Mouse (Mus musculus) macrophage (primary cell): ENCODE data around the gene Dync1li1. TPM values are rescaled to one million over a fixed set of nuclear protein-coding genes. Genes with fewer than 3 reads are reported as not detected.

Experiments used
- H3K27ac ChIP-seq: fragments of 350-480 bp; formaldehyde crosslinking; 2 replicates; pipeline ENCODE4 v1.9.0; 2021
- H3K36me3 ChIP-seq: fragments of 350-480 bp; formaldehyde crosslinking; 2 replicates; pipeline ENCODE4 v1.9.0; 2021; ENCODE audit errors: inconsistent target
- H3K4me3 ChIP-seq: fragments of 350-480 bp; formaldehyde crosslinking; 2 replicates; pipeline ENCODE4 v1.9.0; 2021; ENCODE audit errors: inconsistent target
- H3K79me2 ChIP-seq: fragments of 350-480 bp; formaldehyde crosslinking; 2 replicates; pipeline ENCODE4 v1.9.0; 2021; ENCODE audit errors: inconsistent target
- WGBS: methylation state at CpG from one replicate; pipeline ENCODE4 v1.1.7; 2026; ENCODE audit warnings: inconsistent platforms; ENCODE audit not compliant: missing documents; 5-methylcytosine and 5-hydroxymethylcytosine counted together
- polyA plus RNA-seq: library from polyadenylated mRNA; stranded (reverse); fragments of 250-400 nt; gene quantifications from 3 replicates; pipeline ENCODE4 v1.2.4, GENCODE M21; 2018; ENCODE audit warnings: inconsistent platforms

Gene Dync1li1
- polyA plus RNA-seq, 1 experiment from 2014 or later, result 39.8 TPM

DNA sequence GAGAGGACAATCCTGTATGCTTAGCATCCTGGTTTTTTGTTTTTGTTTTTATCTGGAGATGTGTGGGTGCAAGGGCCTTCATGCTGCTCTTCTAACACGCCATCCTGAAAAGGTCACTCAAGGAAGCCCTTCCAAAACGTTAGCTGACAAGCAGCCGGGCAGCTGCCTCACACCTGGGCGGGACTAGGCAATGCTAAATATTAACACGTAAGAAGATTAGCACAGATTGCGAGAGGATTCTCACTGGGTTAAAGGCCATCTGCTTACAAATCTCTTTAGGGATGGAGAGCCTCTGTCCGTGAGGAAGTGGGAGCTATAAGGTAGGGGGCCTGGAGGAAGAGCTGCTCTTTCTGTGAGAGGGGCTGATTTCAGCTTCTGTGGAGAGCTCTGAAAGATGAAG lies 26.6 kb upstream of the Dync1li1 start:
- H3K36me3 ChIP-seq, result no peaks in the 10 kb centered on the region
- H3K4me3 ChIP-seq, result no peak overlapping the region
- no peaks in the 10 kb centered on the region for H3K79me2 ChIP-seq
- no peak overlapping the region for H3K27ac ChIP-seq
- WGBS, result 89% methylated on average over 7 of the region's 7 CpGs

DNA sequence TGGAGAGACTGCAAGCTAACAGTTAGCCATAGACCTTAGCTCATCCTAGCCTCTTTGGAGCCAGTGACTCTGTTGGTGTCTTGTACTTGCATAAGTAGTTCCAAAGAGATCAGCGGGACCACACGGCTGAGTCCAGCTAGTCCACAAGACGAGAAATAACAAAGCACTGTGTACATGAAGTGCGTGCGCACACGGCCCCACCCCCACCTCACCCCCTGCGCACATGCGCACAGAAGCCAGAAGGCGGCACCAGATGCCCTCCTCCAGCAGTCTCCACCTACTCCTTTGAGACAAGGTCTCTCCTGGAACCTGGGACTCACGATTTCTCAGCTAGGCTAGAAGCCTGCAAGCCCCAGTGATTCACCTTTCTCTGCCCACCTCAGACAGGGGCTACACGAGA lies 24.8 kb upstream of the Dync1li1 start:
- no peaks in the 10 kb centered on the region for H3K79me2 ChIP-seq
- no peaks in the 10 kb centered on the region for H3K36me3 ChIP-seq
- H3K4me3 ChIP-seq, result no peak overlapping the region
- no peak overlapping the region for H3K27ac ChIP-seq
- 89% methylated on average over 11 of the region's 11 CpGs for whole genome bisulfite sequencing

DNA sequence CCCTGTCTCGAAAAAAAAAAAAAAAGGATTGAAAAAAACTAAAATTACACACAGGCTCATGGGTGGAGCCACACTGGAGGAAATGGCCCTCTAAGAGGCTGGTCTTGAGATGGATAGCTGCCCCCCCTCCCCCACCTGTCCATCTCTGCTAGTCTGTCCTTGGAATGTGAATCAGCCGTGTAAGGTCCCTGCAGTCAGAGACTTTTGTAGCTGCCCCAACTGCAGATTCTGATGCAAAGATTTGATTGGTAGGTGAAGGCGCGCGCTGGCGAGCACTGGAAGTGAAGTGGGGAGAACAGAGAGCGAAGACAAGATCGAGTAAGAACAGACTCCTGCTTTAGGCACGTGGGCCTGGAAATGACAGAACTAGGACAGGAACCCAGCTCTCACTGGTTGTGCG lies 21.7 kb upstream of the Dync1li1 start:
- WGBS, result 90% methylated on average over 10 of the region's 10 CpGs
- no peaks in the 10 kb centered on the region for H3K36me3 ChIP-seq
- no peaks in the 10 kb centered on the region for H3K79me2 ChIP-seq
- H3K27ac ChIP-seq, result no peak overlapping the region
- H3K4me3 ChIP-seq, result no peak overlapping the region

DNA sequence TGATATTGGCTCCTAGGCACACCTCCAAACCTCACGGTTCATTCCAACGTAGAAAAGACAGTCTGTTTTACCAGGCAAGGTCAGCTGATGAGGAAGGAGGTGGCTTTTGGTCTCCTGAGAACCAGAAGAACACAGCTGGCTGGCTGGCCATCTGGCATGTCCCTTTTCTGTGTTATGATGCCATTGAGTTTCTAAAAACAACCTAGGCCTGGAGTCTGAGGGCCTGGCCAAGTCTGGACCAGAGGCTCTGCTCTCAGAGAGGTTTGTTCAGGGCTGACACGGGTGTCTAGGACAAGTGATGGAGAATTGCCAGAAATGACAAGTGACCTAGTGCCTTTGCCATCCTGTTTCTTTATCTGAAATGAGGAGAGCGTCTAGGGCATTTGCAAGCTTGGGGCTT lies 20.5 kb upstream of the Dync1li1 start:
- Histone ChIP-seq H3K4me3 (no peak overlapping the region), H3K36me3 (no peaks in the 10 kb centered on the region), H3K79me2 (no peaks in the 10 kb centered on the region), H3K27ac (no peak overlapping the region)
- 75% methylated on average over 4 of the region's 4 CpGs for WGBS

DNA sequence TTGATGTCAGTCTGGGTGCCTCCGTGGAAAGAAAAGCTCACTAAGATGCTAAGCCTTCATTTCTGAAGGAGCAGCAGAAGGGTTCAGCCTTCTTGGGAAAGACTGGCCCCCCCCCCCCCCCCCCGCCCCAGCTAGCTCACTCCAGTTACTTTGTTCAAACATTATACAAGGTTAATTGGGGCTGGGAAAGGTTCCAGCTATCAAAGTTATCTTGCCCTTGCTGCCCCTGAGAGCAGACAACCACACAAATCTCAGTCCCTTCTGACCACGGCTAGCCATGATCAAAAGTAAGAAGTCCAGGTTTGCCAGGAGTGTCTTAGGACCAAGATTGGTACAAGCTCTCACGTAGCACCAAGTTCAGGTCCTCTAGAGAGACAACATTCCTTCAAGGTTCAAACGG lies 19.6 kb upstream of the Dync1li1 start:
- Histone ChIP-seq H3K4me3 (no peak overlapping the region), H3K27ac (no peak overlapping the region), H3K36me3 (no peaks in the 10 kb centered on the region), H3K79me2 (no peaks in the 10 kb centered on the region)
- 87% methylated on average over 5 of the region's 5 CpGs for WGBS

DNA sequence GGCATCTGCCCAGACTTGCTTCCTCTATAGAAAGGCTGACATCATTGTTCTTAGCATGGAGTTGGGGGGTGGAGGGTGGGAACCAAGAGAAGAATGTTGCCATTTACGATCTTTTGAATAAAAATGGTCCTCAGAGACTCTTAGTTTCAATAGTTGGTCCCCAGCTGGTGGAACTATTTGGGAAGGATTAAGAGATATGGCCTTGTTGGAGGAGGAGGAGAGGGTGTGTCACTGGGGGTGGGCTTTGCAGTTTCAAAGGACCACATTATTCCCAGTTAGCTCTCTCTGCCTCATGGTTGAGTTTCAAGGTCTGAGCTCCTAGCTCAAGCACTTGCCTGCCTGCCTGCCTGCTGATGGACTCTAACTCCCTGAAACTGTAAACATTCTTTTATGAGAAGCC lies 16.6 kb upstream of the Dync1li1 start:
- WGBS, result 100% methylated on average over 1 of the region's 1 CpGs
- H3K27ac ChIP-seq, result no peak overlapping the region
- H3K79me2 ChIP-seq, result no peaks in the 10 kb centered on the region

DNA sequence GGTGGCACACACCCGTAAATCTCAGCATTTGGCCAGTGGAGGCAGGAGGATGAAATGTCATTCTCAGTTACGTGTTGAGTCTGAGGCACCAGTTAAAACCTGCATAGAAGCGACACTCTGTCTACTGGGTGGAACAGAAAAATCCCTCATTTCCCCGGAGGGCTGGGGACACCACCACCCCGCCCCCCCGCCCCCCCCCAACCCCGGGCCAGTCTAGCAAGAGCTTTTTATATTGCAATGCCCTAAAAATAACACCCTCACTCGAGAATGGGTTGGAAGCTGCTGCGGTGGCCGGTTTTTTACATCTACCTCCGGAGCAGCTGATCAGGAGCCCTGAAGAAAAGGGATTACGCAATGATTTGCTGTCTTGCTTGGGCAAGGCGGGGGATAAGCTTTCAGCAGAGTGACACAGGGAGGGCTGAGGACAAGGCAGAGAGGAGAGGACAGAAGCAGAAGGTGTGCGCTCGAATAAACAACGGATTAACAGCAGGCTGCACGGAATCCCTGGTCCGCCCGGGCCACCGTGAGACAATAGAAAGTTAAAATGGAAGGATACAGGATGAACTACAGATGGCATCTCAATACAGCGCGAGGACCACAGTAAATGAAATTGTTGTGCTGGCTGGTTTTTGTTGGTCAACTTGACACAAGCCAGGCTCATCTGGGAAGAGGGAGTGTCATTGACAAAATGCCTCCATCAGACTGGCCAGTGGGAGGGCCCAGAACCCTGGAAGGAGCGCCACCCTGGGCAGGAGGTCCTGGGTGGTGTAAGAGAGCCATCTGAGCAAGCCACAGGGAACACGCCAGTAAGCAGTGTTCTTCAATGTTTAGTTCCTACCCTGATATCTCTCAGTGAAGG lies 15.7 kb upstream of the Dync1li1 start:
- H3K79me2 ChIP-seq, result no peaks in the 10 kb centered on the region
- 12% methylated on average over 20 of the region's 24 CpGs for WGBS
- no peaks in the 10 kb centered on the region for H3K36me3 ChIP-seq
- peak overlapping the region; percentile 2; the same call in 1 of the 2 replicates for H3K4me3 ChIP-seq
- H3K27ac ChIP-seq, result 0 out of 2 replicates have a peak overlapping the region, but pooled peaks have one; percentile 12

More for the DNA sequence above, 16.6 kb upstream of the Dync1li1 start:
- Histone ChIP-seq H3K4me3 (no peak overlapping the region), H3K36me3 (no peaks in the 10 kb centered on the region)

DNA sequence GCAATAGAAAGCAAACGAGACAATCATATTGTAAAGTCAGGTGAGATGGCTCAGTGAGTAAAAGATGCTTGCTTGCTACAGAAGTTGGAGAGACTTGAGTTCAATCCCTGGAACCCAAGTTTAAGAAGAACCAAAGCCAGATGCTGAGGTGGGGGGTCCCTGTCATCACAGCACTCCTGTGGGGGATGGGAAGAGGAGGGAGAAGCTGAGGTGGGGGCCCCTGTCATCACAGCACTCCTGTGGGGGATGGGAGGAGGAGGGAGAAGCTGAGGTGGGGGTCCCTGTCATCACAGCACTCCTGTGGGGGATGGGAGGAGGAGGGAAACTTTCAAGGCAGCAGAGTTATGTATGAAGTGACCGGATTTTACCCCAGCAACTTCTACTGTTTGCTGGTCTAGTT lies 15.0 kb upstream of the Dync1li1 start:
- H3K4me3 ChIP-seq, result no peak overlapping the region
- no peaks in the 10 kb centered on the region for H3K36me3 ChIP-seq
- 59% methylated on average over 2 of the region's 2 CpGs for WGBS
- no peaks in the 10 kb centered on the region for H3K79me2 ChIP-seq
- H3K27ac ChIP-seq, result 0 out of 2 replicates have a peak overlapping the region, but pooled peaks have one; percentile 12

DNA sequence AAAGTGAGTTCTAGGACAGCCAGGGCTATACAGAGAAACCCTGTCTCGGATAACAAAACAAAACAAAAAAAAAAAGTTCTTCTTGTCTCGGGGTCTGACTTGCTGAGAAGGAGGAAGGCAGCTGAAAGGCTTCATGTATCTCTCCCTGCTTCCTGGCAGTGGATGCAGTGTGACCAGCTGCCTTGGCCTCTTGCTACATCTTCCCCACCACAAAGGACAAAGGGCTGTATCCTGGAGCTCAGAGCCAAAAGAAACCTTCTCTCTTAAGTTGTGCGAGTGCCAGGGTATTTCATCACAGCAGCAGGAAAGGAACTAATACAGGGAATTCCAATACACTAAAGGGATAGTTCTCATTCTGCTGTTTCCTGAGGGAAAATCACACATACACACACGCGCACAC lies 10.0 kb upstream of the Dync1li1 start:
- no peak overlapping the region for H3K27ac ChIP-seq
- WGBS, result 59% methylated on average over 5 of the region's 5 CpGs
- H3K36me3 ChIP-seq, result no peaks in the 10 kb centered on the region
- H3K4me3 ChIP-seq, result no peak overlapping the region
- no peaks in the 10 kb centered on the region for H3K79me2 ChIP-seq

DNA sequence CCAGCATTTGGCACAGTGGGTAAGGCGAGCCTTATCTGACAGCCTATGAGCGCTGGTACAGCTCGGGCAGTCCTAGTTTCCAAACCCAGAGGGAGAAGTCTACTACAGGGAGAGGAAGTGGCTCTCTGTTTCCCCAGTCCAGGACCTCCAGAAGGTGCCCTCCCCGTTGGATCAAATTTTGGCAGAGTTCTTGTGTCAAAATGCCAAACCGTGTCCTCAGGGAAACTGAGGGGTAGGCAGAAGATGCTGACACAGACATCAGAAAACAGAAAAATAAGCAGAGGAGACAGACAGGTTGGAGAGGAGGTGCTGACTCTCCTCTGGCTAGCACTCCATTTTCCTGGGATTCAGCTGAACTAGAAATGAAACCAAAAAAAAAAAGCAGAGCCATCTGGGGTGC lies 8.6 kb upstream of the Dync1li1 start:
- Histone ChIP-seq H3K79me2 (no peaks in the 10 kb centered on the region), H3K36me3 (no peaks in the 10 kb centered on the region), H3K27ac (no peak overlapping the region), H3K4me3 (no peak overlapping the region)
- 53% methylated on average over 5 of the region's 5 CpGs for WGBS

DNA sequence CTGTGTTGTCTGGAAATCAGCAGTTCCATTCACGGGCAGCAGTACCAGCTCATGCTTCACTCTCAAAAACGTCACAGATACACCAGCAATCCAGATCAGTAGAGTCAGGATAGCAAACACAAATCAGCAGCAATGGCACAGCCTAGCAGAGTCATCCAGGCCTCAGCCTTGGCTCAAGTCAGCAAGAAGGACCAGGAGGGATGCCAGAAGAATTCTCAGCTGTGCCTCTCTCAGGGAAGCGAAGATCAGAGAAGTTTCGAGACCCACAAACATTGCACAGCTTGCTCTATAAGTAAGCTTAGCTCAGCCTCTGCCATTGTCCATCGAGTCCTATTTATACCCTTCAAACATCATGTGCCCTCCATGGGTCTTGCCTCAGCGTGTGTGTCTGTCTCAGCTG lies 8.1 kb upstream of the Dync1li1 start:
- Histone ChIP-seq H3K27ac (no peak overlapping the region), H3K79me2 (no peaks in the 10 kb centered on the region), H3K36me3 (no peaks in the 10 kb centered on the region), H3K4me3 (no peak overlapping the region)
- WGBS, result 94% methylated on average over 6 of the region's 6 CpGs

DNA sequence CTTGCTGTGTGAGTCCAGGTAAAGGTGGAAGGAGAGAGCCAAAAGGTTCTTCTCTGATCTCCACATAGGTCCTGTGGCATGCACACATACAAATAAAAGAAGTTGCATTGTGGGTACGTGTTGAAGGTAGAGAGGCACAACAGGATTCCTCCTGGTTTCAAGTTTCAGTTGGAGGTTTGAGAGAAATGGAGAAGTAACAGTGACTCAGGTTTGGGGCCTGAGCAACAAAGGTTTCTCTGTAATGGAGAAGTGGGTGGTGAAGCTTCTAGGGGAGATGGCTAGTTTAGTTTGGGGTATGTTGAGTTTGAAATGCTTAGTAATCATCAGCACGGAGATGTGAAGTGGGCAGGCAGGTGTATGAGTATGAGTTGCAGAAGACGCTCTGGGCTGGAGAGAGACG lies 6.4 kb upstream of the Dync1li1 start:
- H3K27ac ChIP-seq, result no peak overlapping the region
- no peak overlapping the region for H3K4me3 ChIP-seq
- no peaks in the 10 kb centered on the region for H3K79me2 ChIP-seq
- 37% methylated on average over 4 of the region's 4 CpGs for WGBS
- no peaks in the 10 kb centered on the region for H3K36me3 ChIP-seq

DNA sequence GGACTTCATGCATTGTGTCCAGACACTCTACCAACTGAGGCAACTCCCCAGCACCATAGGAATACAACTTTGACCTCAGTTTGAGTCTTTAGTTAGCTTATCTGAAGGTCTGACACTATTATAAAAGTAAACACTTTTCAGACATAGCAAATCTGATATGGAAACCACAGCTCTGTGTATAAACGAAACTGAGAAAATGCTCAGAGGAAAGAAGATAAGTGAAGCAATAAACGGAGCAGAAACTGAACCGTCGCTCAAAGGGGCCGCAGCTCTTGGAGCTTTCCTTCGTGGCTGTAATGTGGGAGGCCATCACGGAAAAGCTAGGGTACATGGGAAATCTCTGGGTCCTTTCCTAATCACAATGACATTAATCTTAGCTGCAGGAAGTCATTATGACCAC lies 2.3 kb upstream of the Dync1li1 start:
- Histone ChIP-seq H3K79me2 (peaks cover 18% of the 10 kb centered on the region), H3K27ac (no peak overlapping the region), H3K4me3 (no peak overlapping the region), H3K36me3 (no peaks in the 10 kb centered on the region)
- WGBS, result 64% methylated on average over 7 of the region's 7 CpGs

DNA sequence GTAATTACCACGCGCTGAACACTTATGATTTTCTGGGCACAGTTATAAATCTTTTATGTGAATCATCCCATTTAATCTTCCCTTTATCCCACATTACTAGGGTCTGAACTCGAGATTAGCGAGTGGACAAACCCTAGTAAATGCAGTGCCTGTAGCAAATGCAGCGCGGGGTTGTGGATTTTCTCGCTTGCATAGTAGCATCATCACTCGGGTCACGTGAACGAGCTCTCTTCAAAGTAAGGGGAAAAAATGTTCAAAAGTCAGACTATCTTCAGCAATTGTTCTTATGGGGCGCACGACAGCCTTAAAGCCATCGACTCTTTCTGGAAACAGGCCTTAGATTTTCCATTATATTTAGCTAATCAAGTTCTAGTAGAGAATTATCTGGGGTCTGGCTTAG lies 951 bp upstream of the Dync1li1 start:
- WGBS, result 86% methylated on average over 13 of the region's 13 CpGs
- Histone ChIP-seq H3K4me3 (peak overlapping the region; percentile 59; the same call in 1 of the 2 replicates), H3K79me2 (peaks cover 32% of the 10 kb centered on the region), H3K27ac (no peak overlapping the region), H3K36me3 (no peaks in the 10 kb centered on the region)

DNA sequence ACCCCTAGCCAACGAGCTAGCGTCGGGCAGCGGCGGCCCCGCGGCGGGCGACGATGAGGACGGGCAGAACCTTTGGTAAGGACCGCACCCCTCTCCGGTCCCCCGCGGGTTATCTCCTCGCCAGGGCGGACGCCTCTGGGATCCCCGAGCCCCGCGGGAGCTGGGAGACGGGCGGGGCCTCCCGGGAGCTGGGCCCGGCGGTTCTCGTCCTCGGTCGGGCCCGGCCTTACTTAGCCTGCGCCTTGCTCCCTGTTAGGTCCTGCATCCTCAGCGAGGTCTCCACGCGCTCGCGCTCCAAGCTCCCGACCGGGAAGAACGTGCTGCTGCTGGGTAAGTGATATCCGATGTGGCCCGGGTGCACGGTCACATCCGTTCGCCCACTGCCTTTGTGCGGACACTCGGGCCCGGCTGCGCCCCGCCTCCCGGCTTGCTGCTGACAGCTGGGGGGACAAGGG lies 390 bp downstream of the Dync1li1 start:
- WGBS, result 2% methylated on average over 50 of the region's 50 CpGs
- Histone ChIP-seq H3K27ac (peak overlapping the region; percentile 46; the same call in 1 of the 2 replicates), H3K79me2 (peaks cover 45% of the 10 kb centered on the region), H3K4me3 (peak overlapping the region; percentile 54), H3K36me3 (no peaks in the 10 kb centered on the region; the same call in 1 of the 2 replicates)
